Mouse (Mus musculus) CH12.LX (cell line): Measurements from ENCODE around the gene Olfr1344. TPM values are rescaled to one million over a fixed set of nuclear protein-coding genes. Genes with fewer than 3 reads are reported as not detected.

Experiments used
- DNase-seq: peaks from one replicate; pipeline ENCODE4 v3.0.0-alpha.2; 2013; ENCODE audit errors: extremely low read depth
- H3K27ac ChIP-seq: 2 replicates; pipeline ENCODE4 v1.5.1; 2012; ENCODE audit warnings: low read depth, mild to moderate bottlenecking, control low read depth, moderate library complexity; ENCODE audit not compliant: insufficient read depth
- H3K27me3 ChIP-seq: replicated peaks from 2 replicates; pipeline ENCODE3; 2012; ENCODE audit warnings: inconsistent platforms
- H3K36me3 ChIP-seq, 2 experiments: replicated peaks in 1 of 2; 2 replicates each; pipeline versions ENCODE3 to v1.6.1; 2012; ENCODE audit warnings: inconsistent platforms in 1 of 2, low read length in 1 of 2, mild to moderate bottlenecking in 1 of 2, mixed read lengths in 1 of 2, moderate library complexity in 1 of 2; ENCODE audit not compliant: control insufficient read depth in 1 of 2, insufficient read depth in 1 of 2
- H3K4me1 ChIP-seq, 2 experiments: 2 replicates each; pipeline ENCODE4 v1.6.1; 2012; ENCODE audit warnings: inconsistent platforms in 1 of 2, moderate library complexity in 1 of 2; ENCODE audit not compliant: insufficient read depth in 2 of 2, control insufficient read depth in 1 of 2
- H3K4me2 ChIP-seq: 2 replicates; pipeline ENCODE4 v1.6.1; 2012; ENCODE audit warnings: low read depth, mild to moderate bottlenecking, control low read depth; ENCODE audit not compliant: poor library complexity, insufficient read depth, severe bottlenecking
- H3K4me3 ChIP-seq, 3 experiments: fragments of 150-350 bp in 1 of 3; sonication (generic) in 1 of 3; replicated peaks in 1 of 3; 2 replicates each; pipeline versions ENCODE3 to v1.5.1; 2011 to 2012; ENCODE audit warnings: low read depth in 2 of 3, low read length in 2 of 3, mild to moderate bottlenecking in 2 of 3, moderate library complexity in 2 of 3, control low read depth in 1 of 3, improper control_type of control experiment in 1 of 3, inconsistent platforms in 1 of 3, mixed read lengths in 1 of 3; ENCODE audit not compliant: poor library complexity in 1 of 3
- H3K79me2 ChIP-seq: replicated peaks from 2 replicates; pipeline ENCODE4 v1.6.1; 2012; ENCODE audit warnings: mild to moderate bottlenecking, moderate library complexity; ENCODE audit not compliant: control insufficient read depth, poor library complexity, insufficient read depth, severe bottlenecking; ENCODE audit errors: extremely low read depth
- H3K9ac ChIP-seq: 2 replicates; pipeline ENCODE4 v1.6.1; 2012; ENCODE audit warnings: low read depth, mild to moderate bottlenecking, control low read depth, moderate library complexity; ENCODE audit not compliant: insufficient read depth
- H3K9me3 ChIP-seq: replicated peaks from 2 replicates; pipeline ENCODE3; 2012; ENCODE audit warnings: low read length, inconsistent platforms, mixed read lengths
- BHLHE40 ChIP-seq: IDR thresholded peaks from 2 replicates; pipeline ENCODE4 v1.6.1; 2011; ENCODE audit warnings: mild to moderate bottlenecking, low read depth, low read length, improper control_type of control experiment
- CHD1 ChIP-seq: IDR thresholded peaks from 2 replicates; pipeline ENCODE4 v1.6.1; 2012; ENCODE audit warnings: low read depth, low read length, improper control_type of control experiment, inconsistent platforms
- CHD2 ChIP-seq: IDR thresholded peaks from 2 replicates; pipeline ENCODE4 v1.6.1; 2011; ENCODE audit warnings: low read length, improper control_type of control experiment
- CTCF ChIP-seq, 2 experiments: IDR thresholded peaks in 1 of 2; conservative IDR thresholded peaks in 1 of 2; 2 replicates each; pipeline ENCODE4 v1.5.1; 2011 to 2012; ENCODE audit warnings: low read depth in 2 of 2, low read length in 2 of 2, improper control_type of control experiment in 1 of 2, inconsistent platforms in 1 of 2, mild to moderate bottlenecking in 1 of 2, moderate library complexity in 1 of 2
- E2F4 ChIP-seq: IDR thresholded peaks from 2 replicates; pipeline ENCODE4 v1.6.1; 2011; ENCODE audit warnings: low read depth, low read length, improper control_type of control experiment; ENCODE audit not compliant: insufficient replicate concordance
- ELF1 ChIP-seq: IDR thresholded peaks from 2 replicates; pipeline ENCODE4 v1.6.1; 2014; ENCODE audit warnings: low read depth, mild to moderate bottlenecking, inconsistent platforms, low read length, improper control_type of control experiment
- EP300 ChIP-seq: IDR thresholded peaks from 2 replicates; pipeline ENCODE4 v1.6.1; 2011; ENCODE audit warnings: low read length, improper control_type of control experiment
- ETS1 ChIP-seq: conservative IDR thresholded peaks from 2 replicates; pipeline ENCODE4 v1.6.1; 2012; ENCODE audit warnings: low read depth, mild to moderate bottlenecking, inconsistent platforms, low read length, improper control_type of control experiment, moderate library complexity
- JUN ChIP-seq: IDR thresholded peaks from 2 replicates; pipeline ENCODE4 v1.6.1; 2011; ENCODE audit warnings: low read depth, mild to moderate bottlenecking, low read length, improper control_type of control experiment, moderate library complexity; ENCODE audit not compliant: insufficient read depth
- JUND ChIP-seq: conservative IDR thresholded peaks from 2 replicates; pipeline ENCODE4 v1.6.1; 2011; ENCODE audit warnings: low read depth, low read length, improper control_type of control experiment
- MAFK ChIP-seq: IDR thresholded peaks from 2 replicates; pipeline ENCODE4 v1.6.1; 2011; ENCODE audit warnings: low read length, improper control_type of control experiment; ENCODE audit not compliant: insufficient replicate concordance
- MAZ ChIP-seq: IDR thresholded peaks from 2 replicates; pipeline ENCODE4 v1.6.1; 2012; ENCODE audit warnings: low read depth, mild to moderate bottlenecking, inconsistent platforms, low read length, improper control_type of control experiment, moderate library complexity
- MXI1 ChIP-seq: IDR thresholded peaks from 2 replicates; pipeline ENCODE4 v1.6.1; 2011; ENCODE audit warnings: mild to moderate bottlenecking, low read depth, low read length, improper control_type of control experiment
- MYC ChIP-seq: IDR thresholded peaks from 2 replicates; pipeline ENCODE4 v1.6.1; 2011; ENCODE audit warnings: low read depth, mild to moderate bottlenecking, improper control_type of control experiment, low read length
- NELFE ChIP-seq: IDR thresholded peaks from 2 replicates; pipeline ENCODE4 v1.6.1; 2011; ENCODE audit warnings: low read depth, low read length, improper control_type of control experiment
- NRF1 ChIP-seq: IDR thresholded peaks from 2 replicates; pipeline ENCODE4 v1.6.1; 2014; ENCODE audit warnings: low read depth, mild to moderate bottlenecking, inconsistent platforms, low read length, improper control_type of control experiment, moderate library complexity
- PAX5 ChIP-seq: IDR thresholded peaks from 2 replicates; pipeline ENCODE4 v1.6.1; 2012; ENCODE audit warnings: low read length, inconsistent platforms, mixed read lengths
- POLR2A ChIP-seq: IDR thresholded peaks from 2 replicates; pipeline ENCODE4 v1.6.1; 2011; ENCODE audit warnings: low read depth, mild to moderate bottlenecking, improper control_type of control experiment, low read length
- RAD21 ChIP-seq: IDR thresholded peaks from 2 replicates; pipeline ENCODE4 v1.6.1; 2011; ENCODE audit warnings: low read depth, mild to moderate bottlenecking, low read length, improper control_type of control experiment, moderate library complexity
- RCOR1 ChIP-seq: conservative IDR thresholded peaks from 2 replicates; pipeline ENCODE4 v1.6.1; 2012; ENCODE audit warnings: low read depth, mild to moderate bottlenecking, inconsistent platforms, low read length, improper control_type of control experiment
- SIN3A ChIP-seq: IDR thresholded peaks from 2 replicates; pipeline ENCODE4 v1.6.1; 2012; ENCODE audit warnings: low read length, improper control_type of control experiment, inconsistent platforms
- SMC3 ChIP-seq: IDR thresholded peaks from 2 replicates; pipeline ENCODE4 v1.6.1; 2011; ENCODE audit warnings: low read depth, low read length, improper control_type of control experiment
- TBP ChIP-seq: conservative IDR thresholded peaks from 2 replicates; pipeline ENCODE4 v1.6.1; 2011; ENCODE audit warnings: low read depth, low read length, improper control_type of control experiment
- TCF12 ChIP-seq: IDR thresholded peaks from 2 replicates; pipeline ENCODE4 v1.6.1; 2014; ENCODE audit warnings: low read depth, mild to moderate bottlenecking, inconsistent platforms, low read length, improper control_type of control experiment
- UBTF ChIP-seq: IDR thresholded peaks from 2 replicates; pipeline ENCODE4 v1.6.1; 2012; ENCODE audit warnings: low read depth, mild to moderate bottlenecking, inconsistent platforms, low read length, improper control_type of control experiment, moderate library complexity
- USF1 ChIP-seq: IDR thresholded peaks from 2 replicates; pipeline ENCODE4 v1.6.1; 2014; ENCODE audit warnings: low read depth, mild to moderate bottlenecking, inconsistent platforms, low read length, improper control_type of control experiment
- USF2 ChIP-seq: conservative IDR thresholded peaks from 2 replicates; pipeline ENCODE4 v1.6.1; 2011; ENCODE audit warnings: low read depth, low read length, improper control_type of control experiment
- dilution Hi-C: fragments of 300-500 bp; cut with MboI; formaldehyde crosslinking; loops from 2 replicates; pipeline ENCODE4 v1.14.3; 2020; ENCODE audit warnings: low sequenced_read_pairs; ENCODE audit not compliant: extremely low pct_unique_long_range_greater_than_20kb, extremely low pct_ligation_motif_present
- in situ Hi-C: fragments of 300-500 bp; cut with MboI; formaldehyde crosslinking; loops from 3 replicates; pipeline ENCODE4 v1.14.3; 2019; ENCODE audit warnings: low sequenced_read_pairs, low pct_ligation_motif_present, low pct_unique_long_range_greater_than_20kb, mixed read lengths
- polyA plus RNA-seq: library from polyadenylated mRNA; unstranded; fragments of >175 nt; gene quantifications from 2 replicates; pipeline ENCODE4 v1.2.1, GENCODE M21; 2012; ENCODE audit warnings: low read depth; ENCODE audit not compliant: insufficient read length
- total RNA-seq, 2 experiments: library from RNA; depleted of rRNA; stranded (reverse); fragments of 300-350 nt in 1 of 2; fragments of >200 nt in 1 of 2; gene quantifications; 2 replicates each; pipeline ENCODE4 v1.2.3; 2012 to 2014

The Olfr1344 gene
- total and polyA plus RNA-seq, 3 experiments, result not detected

DNA sequence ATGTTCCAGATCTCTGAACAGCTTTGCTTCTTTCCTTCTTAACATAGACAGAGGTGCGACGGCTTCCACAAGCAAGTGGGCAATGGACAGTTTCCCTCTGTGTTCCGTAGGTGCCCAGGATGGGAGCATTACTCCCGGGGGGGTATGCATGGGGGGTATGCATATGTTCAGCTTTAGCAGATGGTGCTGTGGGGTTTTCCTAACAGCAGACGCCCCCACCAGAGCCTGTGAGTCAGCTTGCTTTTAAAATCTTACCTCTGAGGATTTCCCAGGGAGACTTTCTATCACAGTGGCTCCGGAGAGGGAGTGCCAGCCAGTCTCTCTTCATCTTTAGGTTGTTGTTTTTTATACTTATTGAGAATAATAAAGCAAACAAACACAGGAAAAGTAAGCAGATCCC, 18.6 kb upstream of the Olfr1344 start:
- in situ Hi-C loops (no loop called here), dilution Hi-C loops (no loop called here)
- Histone ChIP-seq H3K27me3 (no peaks in the 10 kb centered on the region), H3K27ac (no peak overlapping the region), H3K4me3 (no peak overlapping the region), H3K9me3 (peaks cover 25% of the 10 kb centered on the region), H3K79me2 (no peaks in the 10 kb centered on the region), H3K4me2 (no peak overlapping the region), H3K4me1 (no peaks in the 10 kb centered on the region), H3K36me3 (no peaks in the 10 kb centered on the region)
- DNase-seq, result no peak
- TF ChIP-seq CHD1, result no peak
- no peak for TF ChIP-seq TBP
- TF ChIP-seq JUND, result no peak
- TF ChIP-seq CHD2, result no peak
- TF ChIP-seq PAX5, result no peak
- no peak for TF ChIP-seq POLR2A
- TF ChIP-seq UBTF, result no peak
- TF ChIP-seq RCOR1, result no peak
- no peak for TF ChIP-seq MAFK
- TF ChIP-seq USF2, result no peak
- TF ChIP-seq, all 38 proteins: peak for 0
- H3K9ac ChIP-seq, result no peak overlapping the region

DNA sequence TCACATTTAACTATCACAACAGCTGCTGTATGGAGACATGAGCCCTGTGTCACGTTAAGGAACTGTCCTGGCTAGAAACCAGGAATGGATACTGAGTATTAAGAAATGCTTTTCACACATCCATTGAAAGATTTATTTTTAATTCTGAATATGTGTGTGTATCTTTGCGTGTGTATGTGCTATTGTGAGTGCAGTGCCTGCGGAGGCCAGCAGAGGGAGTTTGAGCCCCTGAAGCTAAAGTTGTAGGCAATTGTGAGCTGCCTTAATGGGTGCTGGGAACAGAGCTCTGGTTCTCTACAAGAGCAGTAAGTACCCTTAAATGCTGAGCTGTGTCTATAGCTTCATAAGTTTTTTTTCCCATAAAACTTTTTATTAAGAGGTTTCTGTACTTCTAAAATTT, 9.1 kb upstream of the Olfr1344 start:
- dilution Hi-C loops, result no loop called here
- DNase-seq, result no peak
- in situ Hi-C loops, result no loop called here

DNA sequence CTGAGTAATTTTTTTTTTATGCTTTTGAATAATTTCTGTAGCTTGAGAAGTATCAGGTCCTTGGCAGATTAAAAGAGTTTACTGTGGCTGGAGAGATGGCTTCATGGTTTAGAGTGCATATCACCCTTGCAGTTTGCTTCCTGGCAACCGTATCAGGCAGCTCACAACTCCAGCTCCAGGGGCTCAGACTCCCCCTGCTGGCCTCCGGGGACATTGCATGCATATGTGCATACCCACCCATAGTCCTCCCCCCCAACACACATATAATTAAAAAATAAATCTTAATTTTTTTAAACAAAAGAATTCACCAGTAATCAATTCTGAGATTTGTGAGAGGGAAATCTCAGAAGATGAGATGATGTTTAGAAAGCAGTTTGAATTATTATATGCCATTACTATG, 8.1 kb upstream of the Olfr1344 start:
- in situ Hi-C loops (no loop called here), dilution Hi-C loops (no loop called here)
- H3K4me2 ChIP-seq, result no peak overlapping the region
- no peak overlapping the region for H3K27ac ChIP-seq
- no peaks in the 10 kb centered on the region for H3K4me1 ChIP-seq
- H3K9me3 ChIP-seq, result peaks cover 22% of the 10 kb centered on the region
- H3K9ac ChIP-seq, result no peak overlapping the region
- no peaks in the 10 kb centered on the region for H3K27me3 ChIP-seq
- DNase-seq, result peak; percentile 15
- H3K79me2 ChIP-seq, result no peaks in the 10 kb centered on the region
- H3K4me3 ChIP-seq, result no peak overlapping the region
- no peaks in the 10 kb centered on the region for H3K36me3 ChIP-seq
- TF ChIP-seq RCOR1 (no peak), TCF12 (no peak), PAX5 (no peak), NELFE (no peak), CHD2 (no peak), ETS1 (no peak), MYC (no peak), MXI1 (no peak), JUND (no peak), JUN (no peak), NRF1 (no peak), ELF1 (no peak), EP300 (no peak), UBTF (no peak), SMC3 (peak; percentile 43), CTCF (conservative IDR thresholded peaks at IDR 0.05 in 1 of 2, IDR thresholded peaks at IDR 0.05 in 1 of 2; ENCODE audit: low read depth in 2 of 2, low read length in 2 of 2) (peak; percentile 26 to 58; a peak in 3 of 4 replicates), RAD21 (peak; percentile 14), BHLHE40 (no peak), MAFK (no peak), SIN3A (no peak), MAZ (no peak), USF2 (no peak), E2F4 (no peak)

More for the DNA sequence above, 9.1 kb upstream of the Olfr1344 start:
- H3K9me3 ChIP-seq, result peaks cover 26% of the 10 kb centered on the region
- peak in 1 of 2 experiments; percentile 25; a peak in 2 of 4 replicates for TF ChIP-seq CTCF (conservative IDR thresholded peaks at IDR 0.05 in 1 of 2, IDR thresholded peaks at IDR 0.05 in 1 of 2; ENCODE audit: low read depth in 2 of 2, low read length in 2 of 2)
- no peak for TF ChIP-seq USF1
- no peak for TF ChIP-seq MXI1
- TF ChIP-seq TBP, result no peak
- no peak overlapping the region for H3K27ac ChIP-seq
- H3K4me3 ChIP-seq, result no peak overlapping the region
- H3K4me2 ChIP-seq, result no peak overlapping the region
- no peaks in the 10 kb centered on the region for H3K36me3 ChIP-seq
- no peaks in the 10 kb centered on the region for H3K27me3 ChIP-seq
- no peaks in the 10 kb centered on the region for H3K4me1 ChIP-seq
- no peak overlapping the region for H3K9ac ChIP-seq
- no peaks in the 10 kb centered on the region for H3K79me2 ChIP-seq
